In genomic region chr2:136679280-136680221, GRCm38 (mm10) we compare ENCODE assay signal across 7 mouse cellular contexts. TPM values are rescaled to one million over a fixed set of nuclear protein-coding genes. Genes with fewer than 3 reads are reported as not detected.
DNase-seq lines count a peak whose midpoint lies in the region; ATAC-seq and TF ChIP-seq lines count a peak whose summit lies in the region.

No protein-coding gene starts in this region.

- H3K9me3 ChIP-seq in embryonic facial prominence, embryonic 13.5 days: no peaks in the 10 kb centered on the region
- H3K9me3 ChIP-seq in midbrain, embryonic 12.5 days: no peaks in the 10 kb centered on the region
- no peaks in the 10 kb centered on the region for H3K9me3 ChIP-seq in stomach, embryonic 15.5 days

- no peaks in the 10 kb centered on the region for H3K79me2 ChIP-seq in heart, adult 2 months (replicated peaks; ENCODE audit: control insufficient read depth, insufficient read depth, low read length)

- peak overlapping the region; percentile 57 for H3K4me3 ChIP-seq in embryonic facial prominence, embryonic 13.5 days
- H3K4me3 ChIP-seq in heart, adult 2 months: peak overlapping the region; percentile 68
- peak overlapping the region; percentile 55 for H3K4me3 ChIP-seq in midbrain, embryonic 12.5 days
- H3K4me3 ChIP-seq in stomach, embryonic 15.5 days (replicated peaks): peak overlapping the region; percentile 52

- peaks cover 20% of the 10 kb centered on the region for H3K4me1 ChIP-seq in embryonic facial prominence, embryonic 13.5 days
- peaks cover 4% of the 10 kb centered on the region for H3K4me1 ChIP-seq in heart, adult 2 months (ENCODE audit: control insufficient read depth, insufficient read depth, low read length)
- peaks cover 21% of the 10 kb centered on the region for H3K4me1 ChIP-seq in midbrain, embryonic 12.5 days
- peaks cover 11% of the 10 kb centered on the region; the same call in 1 of the 2 replicates for H3K4me1 ChIP-seq in stomach, embryonic 15.5 days

- ATAC-seq in embryonic facial prominence, embryonic 13.5 days (ENCODE audit: insufficient number of reproducible peaks, insufficient read depth, low FRiP score, low TSS enrichment, low read depth): peak; percentile 89
- ATAC-seq in midbrain, embryonic 12.5 days (ENCODE audit: low FRiP score, low read depth): peak; percentile 92
- peak; percentile 86 for ATAC-seq in stomach, embryonic 15.5 days (ENCODE audit: insufficient read depth, low FRiP score, low read depth)

- intact Hi-C loops in heart, adult 2 months (cut with DNase I): no loop called here
- intact Hi-C loops in left cerebral cortex, postnatal 4 days (cut with DNase I): loop anchor here (5.0 kb wide), 2 partner anchors 33 to 192 kb away; partner anchors contain the start of gene Snap25

- peak overlapping the region; percentile 82 for H3K9ac ChIP-seq in embryonic facial prominence, embryonic 13.5 days
- peak overlapping the region; percentile 96 for H3K9ac ChIP-seq in heart, adult 2 months (ENCODE audit: low read depth, low read length)
- H3K9ac ChIP-seq in midbrain, embryonic 12.5 days (replicated peaks): peak overlapping the region; percentile 71
- H3K9ac ChIP-seq in stomach, embryonic 15.5 days: peak overlapping the region; percentile 58; the same call in 1 of the 2 replicates

- TF ChIP-seq POLR2A in heart, adult 2 months (IDR thresholded peaks at IDR 0.05; ENCODE audit: insufficient read depth, low read depth, low read length): peak; percentile 94

- H3K4me2 ChIP-seq in embryonic facial prominence, embryonic 13.5 days: peak overlapping the region; percentile 89
- H3K4me2 ChIP-seq in midbrain, embryonic 12.5 days (replicated peaks): peak overlapping the region; percentile 85
- H3K4me2 ChIP-seq in stomach, embryonic 15.5 days: peak overlapping the region; percentile 94

- no peaks in the 10 kb centered on the region for H3K36me3 ChIP-seq in embryonic facial prominence, embryonic 13.5 days
- H3K36me3 ChIP-seq in heart, adult 2 months (ENCODE audit: control insufficient read depth, insufficient read depth, low read length): no peaks in the 10 kb centered on the region
- H3K36me3 ChIP-seq in midbrain, embryonic 12.5 days: no peaks in the 10 kb centered on the region
- no peaks in the 10 kb centered on the region for H3K36me3 ChIP-seq in stomach, embryonic 15.5 days

- peak overlapping the region; percentile 95 for H3K27ac ChIP-seq in embryonic facial prominence, embryonic 13.5 days
- H3K27ac ChIP-seq in heart, adult 2 months: peak overlapping the region; percentile 93
- H3K27ac ChIP-seq in midbrain, embryonic 12.5 days (replicated peaks): peak overlapping the region; percentile 68
- H3K27ac ChIP-seq in stomach, embryonic 15.5 days: peak overlapping the region; percentile 93

- no peaks in the 10 kb centered on the region for H3K27me3 ChIP-seq in embryonic facial prominence, embryonic 13.5 days
- H3K27me3 ChIP-seq in heart, adult 2 months (ENCODE audit: control insufficient read depth, insufficient read depth, low read length): no peaks in the 10 kb centered on the region
- 0 out of 2 replicates have a peak, but pooled peaks cover 7% of the 10 kb centered on the region for H3K27me3 ChIP-seq in midbrain, embryonic 12.5 days
- H3K27me3 ChIP-seq in stomach, embryonic 15.5 days (replicated peaks): no peaks in the 10 kb centered on the region

- TF ChIP-seq EP300 in heart, adult 2 months (IDR thresholded peaks at IDR 0.05; ENCODE audit: insufficient read depth, low read depth, low read length): no peak

- WGBS in embryonic facial prominence, embryonic 13.5 days: 2% methylated on average over 24 of the region's 24 CpGs
- 3% methylated on average over 24 of the region's 24 CpGs for WGBS in heart, adult 2 months
- 3% methylated on average over 24 of the region's 24 CpGs for WGBS in midbrain, embryonic 12.5 days
- WGBS in stomach, embryonic 15.5 days: 1% methylated on average over 24 of the region's 24 CpGs

- peak; percentile 16 to 55 for DNase-seq in adrenal gland, postnatal 4 days (ENCODE audit: low spot score in 2 of 2)
- peak; percentile 76 to 86 for DNase-seq in heart, adult 2 months
- DNase-seq in kidney, adult 11 months: peak; percentile 77
- DNase-seq in left cerebral cortex, postnatal 4 days: peak; percentile 71

- TF ChIP-seq CTCF in heart, adult 2 months (IDR thresholded peaks at IDR 0.05): no peak

RNA-seq across cellular contexts. Expression of gene Snap25, which starts 33.7 kb away (rescaled TPM):
- total RNA-seq in adrenal gland, postnatal 4 days (2021): 10 to 100 TPM; 57.9 to 70.7 TPM
- 4.4 and 6.4 TPM in 2 replicates for polyA plus RNA-seq in embryonic facial prominence, embryonic 13.5 days (2015; fragmentation: Nextera tagmentation; extraction: Ambion mirVana)
- under 1 TPM in 1 of 2 experiments, not detected in 1; 0.64 TPM for total RNA-seq in heart, adult 2 months (2021)
- 0.98 and 3.0 TPM in 2 replicates for polyA plus RNA-seq in heart, adult 2 months (2012; rRNA removed)
- 100 to 1,000 TPM; 526 to 550 TPM for total RNA-seq in left cerebral cortex, postnatal 4 days (2021)
- 37.0 and 47.6 TPM in 2 replicates for polyA plus RNA-seq in midbrain, embryonic 12.5 days (2016; fragmentation: Nextera tagmentation; extraction: Ambion mirVana)
- polyA plus RNA-seq in stomach, embryonic 15.5 days (2015; fragmentation: Nextera tagmentation; extraction: Ambion mirVana): 10.4 and 10.8 TPM in 2 replicates

Comparison
In these comparisons a context has a peak if more than half of its experiments do, and no peak if none do; other contexts are left out.
1. Peak in every context shown above with its lines: DNase-seq, ATAC-seq, H3K4me3 ChIP-seq and H3K27ac ChIP-seq.